Mouse (Mus musculus): ENCODE data around the gene Bmpr1a. TPM values are rescaled to one million over a fixed set of nuclear protein-coding genes. Genes with fewer than 3 reads are reported as not detected.

Bmpr1a gene
- total RNA-seq, 1 experiment: 38.9 TPM

DNA sequence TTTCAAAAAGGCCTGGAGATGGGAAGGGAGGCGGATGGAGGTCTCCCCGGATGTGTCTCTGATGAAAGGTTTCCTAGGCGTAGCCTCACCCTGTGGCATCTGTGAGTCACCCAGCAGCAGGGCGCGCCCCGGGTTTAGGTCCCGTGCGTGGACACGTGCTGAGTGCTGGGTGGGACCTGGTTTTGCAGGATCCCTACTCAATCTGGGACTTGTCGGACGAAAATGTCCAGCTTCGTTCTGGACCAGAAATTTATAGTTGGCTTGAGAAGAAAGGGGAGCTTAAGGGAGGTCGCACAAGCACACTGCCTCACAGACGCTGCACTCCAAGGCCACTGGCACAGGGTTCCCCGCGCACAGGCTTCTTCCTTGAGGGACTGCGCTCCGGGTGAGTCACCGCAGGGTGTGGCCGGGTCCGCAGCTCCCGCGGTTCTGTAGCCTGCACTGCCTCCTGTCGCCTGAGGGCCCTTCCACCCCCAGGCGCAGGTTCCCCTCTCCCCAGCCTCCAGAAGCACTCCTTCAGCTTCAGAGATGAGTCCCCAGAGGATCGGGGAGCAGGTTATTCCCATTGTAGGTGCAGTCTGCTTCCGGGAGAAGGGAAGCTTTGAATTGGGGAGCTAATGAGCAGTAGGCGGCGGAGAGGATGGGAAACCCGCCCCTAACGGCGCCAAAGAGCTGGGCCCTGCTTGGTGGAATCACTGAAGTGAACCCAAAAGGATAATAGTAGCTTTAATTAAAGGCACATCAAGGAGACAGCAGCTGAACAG lies 139.5 kb downstream of the Bmpr1a start:
- Histone ChIP-seq H3K4me1 (ENCODE audit: control insufficient read depth in 2 of 2, insufficient read depth in 2 of 2, low read length in 2 of 2, poor library complexity in 1 of 2) (peaks cover 16 to 17% of the 10 kb centered on the region in 2 experiments), H3K27ac (ENCODE audit: insufficient read depth, low read depth, low read length, poor library complexity, severe bottlenecking) (peak overlapping the region; percentile 97), H3K9me3 (ENCODE audit: control insufficient read depth, insufficient read depth, low read depth, low read length) (no peaks in the 10 kb centered on the region), H3K4me3 (ENCODE audit: insufficient read depth in 1 of 2, low read depth in 1 of 2, low read length in 2 of 2, poor library complexity in 1 of 2, severe bottlenecking in 1 of 2) (peak overlapping the region; percentile 4 to 65), H3K9ac (ENCODE audit: insufficient read depth, low read depth, low read length, poor library complexity, severe bottlenecking) (peak overlapping the region; percentile 78), H3K36me3 (ENCODE audit: control insufficient read depth, insufficient read depth, low read length, poor library complexity, severe bottlenecking) (peaks cover 3% of the 10 kb centered on the region; the same call in 1 of the 2 replicates)
- peak; percentile 65 for DNase-seq (ENCODE audit: low read depth, low spot score)
- no peak for TF ChIP-seq ZC3H11A (IDR thresholded peaks at IDR 0.05; ENCODE audit: borderline replicate concordance, low read depth, low read length)
- TF ChIP-seq MAFK (IDR thresholded peaks at IDR 0.05; ENCODE audit: insufficient read depth, low read depth, low read length): no peak
- TF ChIP-seq HCFC1 (IDR thresholded peaks at IDR 0.05; ENCODE audit: borderline replicate concordance, insufficient read depth, low read length): no peak
- TF ChIP-seq CHD2 (IDR thresholded peaks at IDR 0.05; ENCODE audit: low read depth, low read length): no peak
- no peak for TF ChIP-seq ZNF384 (IDR thresholded peaks at IDR 0.05; ENCODE audit: low read depth, low read length)
- in situ Hi-C loops (cut with MboI; ENCODE audit: low sequenced_read_pairs in 2 of 2, unreplicated experiment in 2 of 2): no loop called here

DNA sequence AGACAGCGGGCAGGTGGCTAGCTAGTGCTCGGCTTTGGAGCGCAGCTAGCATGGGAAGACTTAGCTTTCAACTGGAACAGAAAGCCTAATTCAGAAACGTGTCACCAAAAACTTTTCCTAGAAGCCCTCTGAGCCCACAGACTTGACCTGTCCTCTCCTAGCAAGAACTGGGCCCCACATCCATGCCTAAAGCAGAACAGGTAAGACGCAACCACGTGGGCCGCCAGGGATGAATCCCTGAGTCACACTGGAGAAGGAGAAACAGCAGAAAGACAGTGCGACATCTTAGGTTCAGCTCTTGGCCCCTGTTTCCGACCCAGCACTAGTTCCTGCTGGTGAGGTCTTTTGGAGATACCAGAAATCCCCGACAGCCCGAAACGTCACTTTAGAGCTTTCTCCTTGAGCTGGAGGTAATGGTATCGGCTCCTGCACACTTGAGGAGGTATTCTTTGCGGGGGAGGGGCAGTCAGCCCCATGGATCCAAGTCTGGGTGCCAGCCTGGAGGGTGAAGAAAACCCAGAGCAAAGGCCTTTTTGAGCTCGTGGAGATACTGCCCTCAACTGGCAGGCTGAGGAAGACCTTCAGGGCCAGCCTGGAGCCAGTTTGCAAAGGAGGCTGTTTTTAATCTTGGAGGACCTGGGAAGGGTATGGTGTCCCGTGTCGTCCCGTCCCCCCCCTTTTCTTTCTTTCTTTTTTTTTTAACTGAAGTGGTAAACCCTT lies 140.3 kb downstream of the Bmpr1a start:
- Histone ChIP-seq H3K27ac (ENCODE audit: insufficient read depth, low read depth, low read length, poor library complexity, severe bottlenecking) (peak overlapping the region; percentile 97), H3K36me3 (ENCODE audit: control insufficient read depth, insufficient read depth, low read length, poor library complexity, severe bottlenecking) (peaks cover 3% of the 10 kb centered on the region; the same call in 1 of the 2 replicates), H3K4me3 (ENCODE audit: insufficient read depth in 1 of 2, low read depth in 1 of 2, low read length in 2 of 2, poor library complexity in 1 of 2, severe bottlenecking in 1 of 2) (peak overlapping the region; percentile 4 to 65), H3K9ac (ENCODE audit: insufficient read depth, low read depth, low read length, poor library complexity, severe bottlenecking) (peak overlapping the region; percentile 78), H3K4me1 (ENCODE audit: control insufficient read depth in 2 of 2, insufficient read depth in 2 of 2, low read length in 2 of 2, poor library complexity in 1 of 2) (peaks cover 19 to 22% of the 10 kb centered on the region in 2 experiments), H3K9me3 (ENCODE audit: control insufficient read depth, insufficient read depth, low read depth, low read length) (no peaks in the 10 kb centered on the region)
- DNase-seq (ENCODE audit: low read depth, low spot score): no peak
- in situ Hi-C loops (cut with MboI; ENCODE audit: low sequenced_read_pairs in 2 of 2, unreplicated experiment in 2 of 2): no loop called here
- TF ChIP-seq ZNF384 (IDR thresholded peaks at IDR 0.05; ENCODE audit: low read depth, low read length): peak; percentile 53; the same call in 1 of the 2 replicates
- TF ChIP-seq CHD2 (IDR thresholded peaks at IDR 0.05; ENCODE audit: low read depth, low read length): no peak
- 0 out of 2 replicates have a peak, but pooled peaks have one; percentile 16 for TF ChIP-seq MAFK (IDR thresholded peaks at IDR 0.05; ENCODE audit: insufficient read depth, low read depth, low read length)
- TF ChIP-seq HCFC1 (IDR thresholded peaks at IDR 0.05; ENCODE audit: borderline replicate concordance, insufficient read depth, low read length): 0 out of 2 replicates have a peak, but pooled peaks have one; percentile 32
- TF ChIP-seq ZC3H11A (IDR thresholded peaks at IDR 0.05; ENCODE audit: borderline replicate concordance, low read depth, low read length): peak; percentile 52; the same call in 1 of the 2 replicates

DNA sequence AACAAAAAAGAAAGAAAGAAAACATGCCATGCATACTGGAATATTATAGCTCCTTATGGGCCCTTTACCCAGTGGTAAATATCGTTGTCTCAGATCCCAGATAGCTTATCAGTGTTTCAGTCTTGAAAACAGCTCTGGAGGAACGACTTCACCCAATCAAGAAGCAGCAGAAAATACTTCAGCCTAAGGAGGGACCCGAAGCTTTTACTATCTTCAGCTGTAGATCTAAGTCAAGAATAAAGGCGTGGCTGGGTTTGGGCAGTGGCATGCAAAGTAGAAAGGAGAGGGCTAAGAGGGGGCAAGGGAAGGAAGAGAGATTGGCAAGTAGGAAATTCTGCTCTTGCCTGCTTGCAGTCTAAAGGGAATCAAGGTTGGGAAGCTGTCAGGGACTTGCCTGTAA lies 141.0 kb downstream of the Bmpr1a start:
- TF ChIP-seq CHD2 (IDR thresholded peaks at IDR 0.05; ENCODE audit: low read depth, low read length) (no peak), MAFK (IDR thresholded peaks at IDR 0.05; ENCODE audit: insufficient read depth, low read depth, low read length) (no peak), HCFC1 (IDR thresholded peaks at IDR 0.05; ENCODE audit: borderline replicate concordance, insufficient read depth, low read length) (no peak), ZC3H11A (IDR thresholded peaks at IDR 0.05; ENCODE audit: borderline replicate concordance, low read depth, low read length) (no peak), ZNF384 (IDR thresholded peaks at IDR 0.05; ENCODE audit: low read depth, low read length) (no peak)
- Histone ChIP-seq H3K9ac (ENCODE audit: insufficient read depth, low read depth, low read length, poor library complexity, severe bottlenecking) (peak overlapping the region; percentile 78), H3K36me3 (ENCODE audit: control insufficient read depth, insufficient read depth, low read length, poor library complexity, severe bottlenecking) (peaks cover 3% of the 10 kb centered on the region; the same call in 1 of the 2 replicates), H3K4me1 (ENCODE audit: control insufficient read depth in 2 of 2, insufficient read depth in 2 of 2, low read length in 2 of 2, poor library complexity in 1 of 2) (peaks cover 19 to 26% of the 10 kb centered on the region in 2 experiments), H3K4me3 (ENCODE audit: insufficient read depth in 1 of 2, low read depth in 1 of 2, low read length in 2 of 2, poor library complexity in 1 of 2, severe bottlenecking in 1 of 2) (peak overlapping the region; percentile 4 to 65), H3K9me3 (ENCODE audit: control insufficient read depth, insufficient read depth, low read depth, low read length) (no peaks in the 10 kb centered on the region), H3K27ac (ENCODE audit: insufficient read depth, low read depth, low read length, poor library complexity, severe bottlenecking) (peak overlapping the region; percentile 97)
- no peak for DNase-seq (ENCODE audit: low read depth, low spot score)
- in situ Hi-C loops (cut with MboI; ENCODE audit: low sequenced_read_pairs in 2 of 2, unreplicated experiment in 2 of 2): no loop called here

Other genes with a start within 250 kb of the Bmpr1a start
- gene Shld2, start 192.8 kb downstream of the Bmpr1a start, total RNA-seq (2012; rRNA removed): 10.8 and 14.8 TPM in 2 replicates
- gene Glud1, start 192.6 kb downstream of the Bmpr1a start, total RNA-seq (2012; rRNA removed): 199 and 211 TPM in 2 replicates
- 97.8 and 145 TPM in 2 replicates for gene Fam25c, start 147.9 kb downstream of the Bmpr1a start, total RNA-seq (2012; rRNA removed)
- 2.4 and 3.9 TPM in 2 replicates for gene Sncg, start 128.6 kb downstream of the Bmpr1a start, total RNA-seq (2012; rRNA removed)
- 17.4 and 41.2 TPM in 2 replicates for gene Mmrn2, start 127.9 kb downstream of the Bmpr1a start, total RNA-seq (2012; rRNA removed)
- not detected in 2 replicates for gene 9230112D13Rik, start 19.5 kb upstream of the Bmpr1a start, total RNA-seq (2012; rRNA removed)
- 0.98 and 1.1 TPM in 2 replicates for gene Ldb3, start 85.3 kb upstream of the Bmpr1a start, total RNA-seq (2012; rRNA removed)
- gene Opn4, start 96.8 kb upstream of the Bmpr1a start, total RNA-seq (2012; rRNA removed): 0.31 and 0.53 TPM in 2 replicates
- 82.9 and 115 TPM in 2 replicates for gene Wapl, start 170.6 kb upstream of the Bmpr1a start, total RNA-seq (2012; rRNA removed)

Data from ES-E14 (cell line).